7 mouse cellular contexts compared by ENCODE assay signal in genomic region chr10:100152821-100153220, GRCm38 (mm10).
DNase-seq lines count a peak whose midpoint lies in the region; ATAC-seq lines count a peak whose summit lies in the region.

No protein-coding gene starts in this region.

- H3K27ac ChIP-seq in limb, embryonic 11.5 days (replicated peaks; ENCODE audit: low read depth, low read length), result no peak overlapping the region
- H3K27ac ChIP-seq in limb, embryonic 10.5 days, result no peak overlapping the region
- H3K27ac ChIP-seq in hindbrain, embryonic 15.5 days (replicated peaks), result no peak overlapping the region
- no peak overlapping the region for H3K27ac ChIP-seq in midbrain, embryonic 13.5 days

- no peaks in the 10 kb centered on the region for H3K36me3 ChIP-seq in limb, embryonic 11.5 days (ENCODE audit: control insufficient read depth, insufficient read depth, low read length)
- H3K36me3 ChIP-seq in limb, embryonic 10.5 days, result no peaks in the 10 kb centered on the region
- H3K36me3 ChIP-seq in hindbrain, embryonic 15.5 days, result no peaks in the 10 kb centered on the region
- no peaks in the 10 kb centered on the region for H3K36me3 ChIP-seq in midbrain, embryonic 13.5 days

- no peak overlapping the region for H3K4me2 ChIP-seq in limb, embryonic 11.5 days (ENCODE audit: low read depth, severe bottlenecking)
- H3K4me2 ChIP-seq in hindbrain, embryonic 15.5 days, result no peak overlapping the region
- H3K4me2 ChIP-seq in midbrain, embryonic 13.5 days (replicated peaks), result no peak overlapping the region

- no peak overlapping the region for H3K9ac ChIP-seq in limb, embryonic 11.5 days (ENCODE audit: low read length)
- H3K9ac ChIP-seq in hindbrain, embryonic 15.5 days, result no peak overlapping the region
- H3K9ac ChIP-seq in midbrain, embryonic 13.5 days (replicated peaks), result no peak overlapping the region

- H3K4me1 ChIP-seq in limb, embryonic 11.5 days (ENCODE audit: control insufficient read depth, insufficient read depth, low read length), result no peaks in the 10 kb centered on the region
- H3K4me1 ChIP-seq in limb, embryonic 10.5 days, result no peaks in the 10 kb centered on the region
- no peaks in the 10 kb centered on the region for H3K4me1 ChIP-seq in hindbrain, embryonic 15.5 days (replicated peaks)
- no peaks in the 10 kb centered on the region for H3K4me1 ChIP-seq in midbrain, embryonic 13.5 days (replicated peaks)

- H3K4me3 ChIP-seq in limb, embryonic 11.5 days (ENCODE audit: low read depth, low read length), result no peak overlapping the region
- no peak overlapping the region for H3K4me3 ChIP-seq in limb, embryonic 10.5 days
- no peak overlapping the region for H3K4me3 ChIP-seq in hindbrain, embryonic 15.5 days
- no peak overlapping the region for H3K4me3 ChIP-seq in midbrain, embryonic 13.5 days (replicated peaks)

- no peaks in the 10 kb centered on the region for H3K9me3 ChIP-seq in limb, embryonic 11.5 days (ENCODE audit: control insufficient read depth, low read length)
- H3K9me3 ChIP-seq in limb, embryonic 10.5 days (replicated peaks), result no peaks in the 10 kb centered on the region
- H3K9me3 ChIP-seq in hindbrain, embryonic 15.5 days, result no peaks in the 10 kb centered on the region
- H3K9me3 ChIP-seq in midbrain, embryonic 13.5 days, result no peaks in the 10 kb centered on the region

- WGBS in limb, embryonic 11.5 days, result 63% methylated on average over 5 of the region's 5 CpGs
- WGBS in limb, embryonic 10.5 days, result 64% methylated on average over 5 of the region's 5 CpGs
- WGBS in hindbrain, embryonic 15.5 days, result 47% methylated on average over 5 of the region's 5 CpGs
- WGBS in midbrain, embryonic 13.5 days, result 48% methylated on average over 5 of the region's 5 CpGs

- peak; percentile 45 for DNase-seq in limb, embryonic 11.5 days (ENCODE audit: low spot score)
- no peak for DNase-seq in limb, embryonic 10.5 days (ENCODE audit: low spot score)
- DNase-seq in embryo, embryonic 10 days (ENCODE audit: low spot score), result peak; percentile 73
- no peak for DNase-seq in cerebellum, adult 9-11 months
- DNase-seq in spleen, postnatal 36 days (ENCODE audit: low spot score in 2 of 2), result no peak

- ATAC-seq in limb, embryonic 11.5 days (ENCODE audit: insufficient number of reproducible peaks, low FRiP score, low TSS enrichment, low read depth), result no peak
- peak; percentile 66 for ATAC-seq in hindbrain, embryonic 15.5 days (ENCODE audit: low FRiP score, low read depth)
- ATAC-seq in midbrain, embryonic 13.5 days, result peak; percentile 85

- H3K27me3 ChIP-seq in limb, embryonic 11.5 days (ENCODE audit: control insufficient read depth, insufficient read depth, low read length), result no peaks in the 10 kb centered on the region
- H3K27me3 ChIP-seq in limb, embryonic 10.5 days (ENCODE audit: low read depth, poor library complexity, severe bottlenecking), result no peaks in the 10 kb centered on the region
- no peaks in the 10 kb centered on the region for H3K27me3 ChIP-seq in hindbrain, embryonic 15.5 days
- no peaks in the 10 kb centered on the region for H3K27me3 ChIP-seq in midbrain, embryonic 13.5 days

Comparison
In these comparisons a context has a peak if more than half of its experiments do, and no peak if none do; other contexts are left out.
1. DNase-seq: peak in limb, embryonic 11.5 days (single experiment) and embryo, embryonic 10 days (single experiment); none in limb, embryonic 10.5 days (single experiment), cerebellum, adult 9-11 months (single experiment) and spleen, postnatal 36 days (0 of 2).